Mouse (Mus musculus) brain, embryonic 14.5 days (tissue): ENCODE data around the gene Sash1.

Experiments
- CTCF ChIP-seq: fragments of 200-500 bp; IDR thresholded peaks from 2 replicates; pipeline ENCODE4 v1.5.1; 2012; ENCODE audit warnings: inconsistent platforms, mild to moderate bottlenecking, moderate library complexity, borderline replicate concordance; ENCODE audit not compliant: insufficient read depth, insufficient read length; ENCODE audit errors: extremely low read depth
- POLR2A ChIP-seq: fragments of 200-500 bp; IDR thresholded peaks from 2 replicates; pipeline ENCODE4 v1.6.1; 2012; ENCODE audit warnings: mild to moderate bottlenecking, inconsistent platforms, borderline replicate concordance; ENCODE audit not compliant: poor library complexity, insufficient read depth, insufficient read length, severe bottlenecking; ENCODE audit errors: extremely low read depth

DNA sequence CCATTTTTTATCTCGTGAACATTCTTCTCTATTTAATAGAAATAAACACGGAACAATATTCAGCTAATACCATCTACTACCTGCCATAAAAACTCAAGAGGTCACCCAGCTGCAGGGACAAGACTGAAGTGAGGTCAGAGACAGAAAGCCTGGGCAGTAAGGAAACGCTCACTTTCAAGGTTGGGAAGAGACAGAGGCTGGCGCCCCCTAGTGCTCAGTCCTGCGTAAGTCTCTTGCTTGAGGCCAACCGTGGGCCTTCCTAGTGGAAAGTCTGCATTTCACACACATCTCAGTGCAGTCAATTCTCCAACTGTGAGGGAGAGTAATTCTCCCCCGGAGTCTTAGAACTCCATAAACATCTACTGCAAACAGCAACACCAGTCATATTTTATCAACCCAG is 90.5 kb downstream of the Sash1 start:
- TF ChIP-seq CTCF: peak; percentile 90
- no peak for TF ChIP-seq POLR2A
